Mouse (Mus musculus) liver, embryonic 14.5 days (tissue): ENCODE data around the gene Dpysl5.

Experiments
- CTCF ChIP-seq: IDR thresholded peaks from 2 replicates; pipeline ENCODE4 v1.5.1; 2016; ENCODE audit warnings: antibody characterized with exemption, low read depth, control low read depth
- EP300 ChIP-seq: IDR thresholded peaks from 2 replicates; pipeline ENCODE4 v1.6.1; 2016; ENCODE audit warnings: antibody characterized with exemption, low read depth

DNA sequence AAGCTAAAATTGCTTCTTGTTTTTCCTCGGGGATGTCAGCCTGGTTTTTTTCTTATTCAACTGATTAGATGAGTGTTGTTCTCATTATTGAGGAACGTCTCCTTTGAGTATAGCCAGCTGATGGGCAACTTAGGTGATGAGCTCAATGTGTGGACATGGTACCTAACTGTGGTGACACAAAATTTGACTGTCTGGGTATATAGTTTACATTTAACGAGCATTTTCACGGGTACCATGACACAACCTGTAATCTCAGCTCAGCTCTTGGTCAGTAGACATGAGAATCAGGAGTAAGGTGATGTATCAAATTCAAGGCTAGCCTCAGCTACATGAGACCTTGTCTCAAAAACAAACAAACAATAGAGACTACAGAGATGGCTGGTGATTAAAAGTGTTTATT lies 6.1 kb downstream of the Dpysl5 start:
- TF ChIP-seq CTCF (no peak), EP300 (no peak)
